Mouse (Mus musculus): Measurements from ENCODE around the gene Arhgef28.

DNA sequence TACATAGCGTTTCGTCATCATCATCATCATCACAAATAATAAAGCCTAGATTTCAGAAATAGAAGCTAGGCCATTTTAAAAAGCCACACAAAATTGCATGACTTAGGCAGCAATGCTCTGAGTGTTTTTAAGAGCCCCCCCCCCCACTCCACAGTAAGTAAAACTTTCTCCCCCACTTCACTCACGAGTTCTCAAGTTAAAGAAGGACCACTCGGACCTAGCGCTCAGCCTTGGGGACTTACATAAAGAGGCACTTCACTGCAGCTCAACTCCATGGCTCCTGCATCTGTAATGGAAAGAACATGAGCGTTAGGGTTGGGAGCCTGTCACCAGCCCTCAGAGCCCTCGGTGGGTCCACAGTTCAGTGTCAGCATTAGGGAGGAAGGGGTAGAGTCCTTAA lies 60.9 kb downstream of the Arhgef28 start:
- no peak for TF ChIP-seq CTCF (IDR thresholded peaks at IDR 0.05; ENCODE audit: insufficient read depth, low read depth, low read length)
- TF ChIP-seq POLR2A (IDR thresholded peaks at IDR 0.05; ENCODE audit: insufficient read depth, low read depth, low read length), result no peak
